Mouse (Mus musculus): ENCODE measurements around the gene Simc1. TPM values are rescaled to one million over a fixed set of nuclear protein-coding genes. Genes with fewer than 3 reads are reported as not detected.

Simc1 gene
- polyA plus RNA-seq, 1 experiment = 4.0 TPM

DNA sequence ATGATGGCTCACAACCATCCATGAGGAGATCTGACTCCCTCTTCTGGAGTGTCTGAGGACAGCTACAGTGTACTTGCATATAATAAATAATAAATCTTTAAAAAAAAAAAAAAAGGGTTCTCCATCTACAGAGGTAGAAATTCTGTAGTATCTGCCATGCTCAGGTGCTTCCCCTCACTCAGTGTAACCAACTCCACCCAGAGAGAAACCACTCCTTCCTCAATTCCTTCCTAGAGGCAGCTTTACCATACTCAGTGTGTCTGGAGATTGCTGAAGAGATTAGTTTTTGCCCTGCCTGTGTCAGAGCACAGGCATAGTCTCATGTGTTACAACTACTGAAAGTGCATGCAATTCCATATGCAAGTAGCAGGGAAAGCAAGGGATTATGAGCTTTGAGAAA is 28.6 kb downstream of the Simc1 start:
- Histone ChIP-seq H3K36me3 (ENCODE audit: control insufficient read depth, insufficient read depth, low read length) (peaks cover 9% of the 10 kb centered on the region), H3K27ac (ENCODE audit: insufficient read depth, low read depth, low read length) (no peak overlapping the region), H3K4me3 (ENCODE audit: low read depth, low read length) (no peak overlapping the region), H3K4me1 (ENCODE audit: control insufficient read depth, insufficient read depth, insufficient read length, low read length) (no peaks in the 10 kb centered on the region), H3K27me3 (ENCODE audit: control insufficient read depth, insufficient read depth, low read length) (no peaks in the 10 kb centered on the region)
- no peak for TF ChIP-seq CTCF (IDR thresholded peaks at IDR 0.05; ENCODE audit: extremely low read depth, insufficient read length, insufficient replicate concordance, low read depth, low read length)
- no peak for TF ChIP-seq POLR2A (IDR thresholded peaks at IDR 0.05; ENCODE audit: low read depth, low read length)

DNA sequence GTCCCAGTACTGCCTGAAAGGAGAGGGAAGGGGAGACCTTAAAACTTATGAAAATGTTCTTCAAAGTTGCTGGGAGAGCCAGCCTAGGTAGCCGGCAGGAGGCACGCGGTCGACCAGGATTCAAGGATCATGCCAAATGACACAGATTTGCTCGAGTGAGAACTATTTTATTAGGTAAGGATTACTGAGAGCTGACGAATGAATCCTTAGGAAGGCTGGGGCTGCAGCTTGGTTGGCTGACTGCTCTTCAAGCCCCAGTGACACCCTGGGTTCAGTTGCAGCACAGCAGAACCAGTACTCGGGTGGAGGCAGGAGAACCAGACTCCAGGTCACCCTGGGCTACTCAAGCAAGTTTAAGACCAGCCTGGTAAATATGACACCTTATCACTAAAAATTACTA is 44.5 kb downstream of the Simc1 start:
- TF ChIP-seq CTCF (IDR thresholded peaks at IDR 0.05; ENCODE audit: extremely low read depth, insufficient read length, insufficient replicate concordance, low read depth, low read length) (no peak), POLR2A (IDR thresholded peaks at IDR 0.05; ENCODE audit: low read depth, low read length) (no peak)
- Histone ChIP-seq H3K27me3 (ENCODE audit: control insufficient read depth, insufficient read depth, low read length) (no peaks in the 10 kb centered on the region), H3K36me3 (ENCODE audit: control insufficient read depth, insufficient read depth, low read length) (peaks cover 38% of the 10 kb centered on the region), H3K4me1 (ENCODE audit: control insufficient read depth, insufficient read depth, insufficient read length, low read length) (no peaks in the 10 kb centered on the region), H3K27ac (ENCODE audit: insufficient read depth, low read depth, low read length) (no peak overlapping the region), H3K4me3 (ENCODE audit: low read depth, low read length) (no peak overlapping the region)
- WGBS = 81% methylated on average over 7 of the region's 7 CpGs

DNA sequence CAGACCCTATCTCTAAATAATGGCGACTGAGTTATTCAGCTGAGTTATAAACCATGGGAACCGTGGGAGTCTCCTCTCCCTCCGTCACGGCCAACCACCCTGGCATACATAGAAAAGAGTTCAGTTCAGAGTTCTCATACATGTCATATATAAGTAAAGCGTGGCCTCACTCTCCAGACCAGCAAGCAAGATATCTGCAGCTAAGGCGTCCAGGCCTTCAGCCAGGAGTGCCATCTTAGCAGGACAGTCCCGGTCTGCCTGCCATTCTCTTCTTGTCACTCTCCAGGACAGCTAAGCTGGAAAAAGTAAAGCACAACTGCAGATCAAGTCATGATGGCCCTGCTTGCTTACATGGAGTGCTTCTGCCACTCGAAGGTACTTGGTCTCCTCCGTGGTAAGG is 52.6 kb downstream of the Simc1 start:
- 91% methylated on average over 9 of the region's 9 CpGs for WGBS
- Histone ChIP-seq H3K4me3 (ENCODE audit: low read depth, low read length) (no peak overlapping the region), H3K4me1 (ENCODE audit: control insufficient read depth, insufficient read depth, insufficient read length, low read length) (no peaks in the 10 kb centered on the region), H3K36me3 (ENCODE audit: control insufficient read depth, insufficient read depth, low read length) (peaks cover 79% of the 10 kb centered on the region), H3K27ac (ENCODE audit: insufficient read depth, low read depth, low read length) (no peak overlapping the region), H3K27me3 (ENCODE audit: control insufficient read depth, insufficient read depth, low read length) (no peaks in the 10 kb centered on the region)
- TF ChIP-seq CTCF (IDR thresholded peaks at IDR 0.05; ENCODE audit: extremely low read depth, insufficient read length, insufficient replicate concordance, low read depth, low read length) (no peak), POLR2A (IDR thresholded peaks at IDR 0.05; ENCODE audit: low read depth, low read length) (no peak)

DNA sequence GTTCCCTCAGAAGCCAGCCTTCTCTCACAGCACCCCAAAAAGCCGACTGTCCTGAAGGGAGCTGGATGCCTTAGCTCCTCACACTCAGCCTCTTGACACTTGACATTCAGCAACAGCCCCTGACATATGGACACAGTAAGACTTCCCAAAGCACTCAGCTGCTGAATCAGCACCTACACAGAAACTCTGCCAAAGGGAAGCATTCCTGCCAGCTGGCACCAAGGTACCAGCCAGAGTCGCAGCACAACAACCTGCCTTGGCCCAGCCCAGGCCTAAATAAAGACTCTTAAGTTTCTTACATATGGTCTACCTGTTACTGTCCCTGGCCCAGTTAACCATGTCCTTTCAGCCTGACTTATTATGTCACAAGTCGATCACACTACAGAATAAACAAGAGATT is 53.2 kb downstream of the Simc1 start:
- Histone ChIP-seq H3K4me1 (ENCODE audit: control insufficient read depth, insufficient read depth, insufficient read length, low read length) (no peaks in the 10 kb centered on the region), H3K4me3 (ENCODE audit: low read depth, low read length) (no peak overlapping the region), H3K27me3 (ENCODE audit: control insufficient read depth, insufficient read depth, low read length) (no peaks in the 10 kb centered on the region), H3K36me3 (ENCODE audit: control insufficient read depth, insufficient read depth, low read length) (peaks cover 80% of the 10 kb centered on the region), H3K27ac (ENCODE audit: insufficient read depth, low read depth, low read length) (no peak overlapping the region)
- TF ChIP-seq POLR2A (IDR thresholded peaks at IDR 0.05; ENCODE audit: low read depth, low read length) (no peak), CTCF (IDR thresholded peaks at IDR 0.05; ENCODE audit: extremely low read depth, insufficient read length, insufficient replicate concordance, low read depth, low read length) (no peak)
- 82% methylated on average over 3 of the region's 3 CpGs for WGBS

DNA sequence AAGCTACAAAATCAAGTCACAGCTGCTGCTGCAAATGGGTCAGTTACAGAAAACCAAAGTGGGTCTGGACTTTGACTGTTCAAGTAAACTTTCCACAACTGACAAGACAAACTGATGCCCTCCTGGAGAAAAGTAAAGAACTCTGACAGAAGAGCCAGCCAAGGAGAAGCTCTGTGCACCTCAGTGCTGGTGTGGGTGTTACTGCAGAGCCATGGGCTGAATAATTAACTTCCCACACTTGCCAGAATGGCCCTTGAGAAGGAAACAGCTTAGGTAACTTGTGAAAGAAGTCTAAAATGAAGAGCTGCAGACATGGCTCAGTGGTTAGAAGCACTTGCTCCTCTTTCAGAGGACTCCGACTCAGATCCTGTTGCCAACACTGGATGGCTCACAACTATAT is 54.1 kb downstream of the Simc1 start:
- H3K27me3 ChIP-seq (ENCODE audit: control insufficient read depth, insufficient read depth, low read length) = no peaks in the 10 kb centered on the region
- H3K4me1 ChIP-seq (ENCODE audit: control insufficient read depth, insufficient read depth, insufficient read length, low read length) = no peaks in the 10 kb centered on the region
- 93% methylated on average over 1 of the region's 1 CpGs for WGBS
- no peak for TF ChIP-seq POLR2A (IDR thresholded peaks at IDR 0.05; ENCODE audit: low read depth, low read length)
- no peak for TF ChIP-seq CTCF (IDR thresholded peaks at IDR 0.05; ENCODE audit: extremely low read depth, insufficient read length, insufficient replicate concordance, low read depth, low read length)
- peaks cover 78% of the 10 kb centered on the region for H3K36me3 ChIP-seq (ENCODE audit: control insufficient read depth, insufficient read depth, low read length)
- no peak overlapping the region for H3K27ac ChIP-seq (ENCODE audit: insufficient read depth, low read depth, low read length)
- H3K4me3 ChIP-seq (ENCODE audit: low read depth, low read length) = no peak overlapping the region

DNA sequence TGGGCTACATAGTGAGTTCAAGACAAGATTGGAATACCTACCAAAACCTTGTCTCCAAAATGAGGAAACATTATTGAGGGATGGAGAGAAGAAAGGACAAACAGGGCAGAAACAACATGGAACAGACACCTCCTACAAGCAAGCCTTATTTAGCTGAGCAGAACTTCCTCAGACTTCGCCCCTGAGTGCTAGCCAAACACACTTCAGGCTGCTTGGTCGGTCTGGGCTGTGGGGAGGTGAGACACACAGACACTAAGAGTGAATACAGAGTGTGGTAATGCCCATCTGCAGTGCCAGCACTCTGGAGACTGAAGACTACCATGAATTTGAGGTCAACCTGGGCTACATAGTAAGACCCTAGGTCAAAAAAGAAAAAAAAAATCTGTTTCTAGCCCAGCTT is 56.1 kb downstream of the Simc1 start:
- Histone ChIP-seq H3K36me3 (ENCODE audit: control insufficient read depth, insufficient read depth, low read length) (peaks cover 65% of the 10 kb centered on the region), H3K27me3 (ENCODE audit: control insufficient read depth, insufficient read depth, low read length) (no peaks in the 10 kb centered on the region), H3K4me3 (ENCODE audit: low read depth, low read length) (no peak overlapping the region), H3K27ac (ENCODE audit: insufficient read depth, low read depth, low read length) (no peak overlapping the region), H3K4me1 (ENCODE audit: control insufficient read depth, insufficient read depth, insufficient read length, low read length) (no peaks in the 10 kb centered on the region; the same call in 1 of the 2 replicates)
- 81% methylated on average over 2 of the region's 2 CpGs for WGBS
- TF ChIP-seq POLR2A (IDR thresholded peaks at IDR 0.05; ENCODE audit: low read depth, low read length) (no peak), CTCF (IDR thresholded peaks at IDR 0.05; ENCODE audit: extremely low read depth, insufficient read length, insufficient replicate concordance, low read depth, low read length) (no peak)

DNA sequence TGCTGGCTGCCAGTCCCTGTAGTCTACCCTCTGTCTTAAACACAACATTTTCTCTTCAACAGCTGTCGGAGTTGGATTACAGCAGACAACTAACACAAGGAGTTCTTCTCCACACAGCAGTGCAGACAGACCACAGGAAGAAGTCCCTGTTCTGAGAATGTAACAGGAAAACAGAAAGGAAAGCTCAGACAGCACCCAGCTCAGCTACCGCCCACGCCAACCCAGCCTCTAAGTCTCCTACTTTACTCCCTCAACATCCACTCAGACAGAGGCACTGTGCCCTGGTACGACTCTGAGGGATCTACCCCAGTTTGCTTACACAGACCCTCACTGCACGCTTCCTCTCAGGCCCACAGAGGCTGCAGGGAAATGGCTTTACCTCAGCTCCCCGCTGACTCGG is 57.0 kb downstream of the Simc1 start:
- Histone ChIP-seq H3K4me1 (ENCODE audit: control insufficient read depth, insufficient read depth, insufficient read length, low read length) (peaks cover 3% of the 10 kb centered on the region; the same call in 1 of the 2 replicates), H3K27ac (ENCODE audit: insufficient read depth, low read depth, low read length) (no peak overlapping the region), H3K4me3 (ENCODE audit: low read depth, low read length) (no peak overlapping the region), H3K27me3 (ENCODE audit: control insufficient read depth, insufficient read depth, low read length) (no peaks in the 10 kb centered on the region), H3K36me3 (ENCODE audit: control insufficient read depth, insufficient read depth, low read length) (peaks cover 60% of the 10 kb centered on the region)
- TF ChIP-seq CTCF (IDR thresholded peaks at IDR 0.05; ENCODE audit: extremely low read depth, insufficient read length, insufficient replicate concordance, low read depth, low read length) = no peak
- TF ChIP-seq POLR2A (IDR thresholded peaks at IDR 0.05; ENCODE audit: low read depth, low read length) = no peak
- WGBS = 92% methylated on average over 7 of the region's 7 CpGs

DNA sequence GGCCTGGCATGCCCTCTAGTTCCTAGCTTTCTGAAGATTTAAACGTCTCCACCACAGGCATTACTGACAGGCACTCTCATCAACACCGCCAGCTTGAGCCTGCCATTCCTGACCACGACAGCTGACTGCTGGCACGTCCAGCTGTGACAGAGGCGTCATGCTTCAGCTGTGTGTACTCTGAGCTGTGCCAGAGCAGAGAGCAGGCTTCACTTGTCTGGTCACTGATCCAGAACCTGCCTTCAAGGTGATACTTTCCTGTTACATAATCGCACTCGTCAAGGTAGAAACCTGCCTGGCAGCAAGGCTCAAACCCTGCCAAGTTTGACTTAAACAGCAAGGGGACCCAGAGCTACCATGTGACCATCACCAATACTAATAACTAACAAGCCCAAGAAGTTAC is 59.0 kb downstream of the Simc1 start:
- Histone ChIP-seq H3K4me1 (ENCODE audit: control insufficient read depth, insufficient read depth, insufficient read length, low read length) (peaks cover 7% of the 10 kb centered on the region; the same call in 1 of the 2 replicates), H3K36me3 (ENCODE audit: control insufficient read depth, insufficient read depth, low read length) (peaks cover 43% of the 10 kb centered on the region), H3K27me3 (ENCODE audit: control insufficient read depth, insufficient read depth, low read length) (no peaks in the 10 kb centered on the region), H3K4me3 (ENCODE audit: low read depth, low read length) (no peak overlapping the region), H3K27ac (ENCODE audit: insufficient read depth, low read depth, low read length) (no peak overlapping the region)
- WGBS = 73% methylated on average over 7 of the region's 7 CpGs
- TF ChIP-seq POLR2A (IDR thresholded peaks at IDR 0.05; ENCODE audit: low read depth, low read length) (no peak), CTCF (IDR thresholded peaks at IDR 0.05; ENCODE audit: extremely low read depth, insufficient read length, insufficient replicate concordance, low read depth, low read length) (no peak)

Data from small intestine, adult 2 months (tissue).